Mouse (Mus musculus): Measurements from ENCODE around the gene Efcab11. TPM values are rescaled to one million over a fixed set of nuclear protein-coding genes. Genes with fewer than 3 reads are reported as not detected.

Efcab11 gene
- total RNA-seq, 2 experiments from 2014 or later = 5.3 to 5.9 TPM

- peak; percentile 94 for ATAC-seq (replicated peaks; ENCODE audit: poor library complexity, severe bottlenecking)
Observed at GRCm38 (mm10) chr12:99883000-99883712, 1.1 kb downstream of the Efcab11 start.

- ATAC-seq (replicated peaks; ENCODE audit: poor library complexity, severe bottlenecking) = peak; percentile 99
Observed at GRCm38 (mm10) chr12:99874609-99875008, 9.6 kb downstream of the Efcab11 start.

- no peak for ATAC-seq (replicated peaks; ENCODE audit: poor library complexity, severe bottlenecking)
Observed at GRCm38 (mm10) chr12:99873443-99873842, 10.8 kb downstream of the Efcab11 start.

- no peak for ATAC-seq (replicated peaks; ENCODE audit: poor library complexity, severe bottlenecking)
Observed at GRCm38 (mm10) chr12:99868821-99869220, 15.4 kb downstream of the Efcab11 start.

- no peak for ATAC-seq (replicated peaks; ENCODE audit: poor library complexity, severe bottlenecking)
Observed at GRCm38 (mm10) chr12:99864613-99865012, 19.6 kb downstream of the Efcab11 start.

- ATAC-seq (replicated peaks; ENCODE audit: poor library complexity, severe bottlenecking) = no peak
Observed at GRCm38 (mm10) chr12:99860981-99861380, 23.3 kb downstream of the Efcab11 start.

- ATAC-seq (replicated peaks; ENCODE audit: poor library complexity, severe bottlenecking) = no peak
Observed at GRCm38 (mm10) chr12:99859391-99860100, 24.7 kb downstream of the Efcab11 start.

- ATAC-seq (replicated peaks; ENCODE audit: poor library complexity, severe bottlenecking) = no peak
Observed at GRCm38 (mm10) chr12:99858664-99859063, 25.6 kb downstream of the Efcab11 start.

GRCm38 (mm10) chr12:99856011-99856410 lies 28.2 kb downstream of the Efcab11 start:
- ATAC-seq (replicated peaks; ENCODE audit: poor library complexity, severe bottlenecking) = no peak

GRCm38 (mm10) chr12:99853323-99854258 lies 30.6 kb downstream of the Efcab11 start:
- ATAC-seq (replicated peaks; ENCODE audit: poor library complexity, severe bottlenecking) = no peak

GRCm38 (mm10) chr12:99849996-99850395 lies 34.2 kb downstream of the Efcab11 start:
- no peak for ATAC-seq (replicated peaks; ENCODE audit: poor library complexity, severe bottlenecking)

- no peak for ATAC-seq (replicated peaks; ENCODE audit: poor library complexity, severe bottlenecking)
Observed at GRCm38 (mm10) chr12:99844951-99845350, 39.3 kb downstream of the Efcab11 start.

GRCm38 (mm10) chr12:99838703-99839102 lies 45.5 kb downstream of the Efcab11 start:
- peak; percentile 47; the same call in 1 of the 2 replicates for ATAC-seq (replicated peaks; ENCODE audit: poor library complexity, severe bottlenecking)

- ATAC-seq (replicated peaks; ENCODE audit: poor library complexity, severe bottlenecking) = no peak
Observed at GRCm38 (mm10) chr12:99838109-99838508, 46.1 kb downstream of the Efcab11 start.

GRCm38 (mm10) chr12:99837528-99837927 lies 46.7 kb downstream of the Efcab11 start:
- ATAC-seq (replicated peaks; ENCODE audit: poor library complexity, severe bottlenecking) = peak; percentile 62

- ATAC-seq (replicated peaks; ENCODE audit: poor library complexity, severe bottlenecking) = peak; percentile 75
Observed at GRCm38 (mm10) chr12:99836404-99837131, 47.7 kb downstream of the Efcab11 start.

GRCm38 (mm10) chr12:99833476-99833875 lies 50.8 kb downstream of the Efcab11 start:
- ATAC-seq (replicated peaks; ENCODE audit: poor library complexity, severe bottlenecking) = no peak

- ATAC-seq (replicated peaks; ENCODE audit: poor library complexity, severe bottlenecking) = no peak
Observed at GRCm38 (mm10) chr12:99822591-99822990, 61.6 kb downstream of the Efcab11 start.

GRCm38 (mm10) chr12:99821309-99821934 lies 62.8 kb downstream of the Efcab11 start:
- ATAC-seq (replicated peaks; ENCODE audit: poor library complexity, severe bottlenecking) = no peak; the same call in 1 of the 2 replicates
